Mouse (Mus musculus) spleen, postnatal 36 days (tissue): ENCODE measurements around the gene Gpr87.
A peak's percentile ranks its signal among the peaks of the same experiment; 100 is the strongest.

ENCODE experiments used
- DNase-seq, 2 experiments: peaks; one replicate each; pipeline ENCODE4 v3.0.0; 2022; ENCODE audit warnings: low spot score in 2 of 2, mixed read lengths in 1 of 2

The Gpr87 gene

DNA sequence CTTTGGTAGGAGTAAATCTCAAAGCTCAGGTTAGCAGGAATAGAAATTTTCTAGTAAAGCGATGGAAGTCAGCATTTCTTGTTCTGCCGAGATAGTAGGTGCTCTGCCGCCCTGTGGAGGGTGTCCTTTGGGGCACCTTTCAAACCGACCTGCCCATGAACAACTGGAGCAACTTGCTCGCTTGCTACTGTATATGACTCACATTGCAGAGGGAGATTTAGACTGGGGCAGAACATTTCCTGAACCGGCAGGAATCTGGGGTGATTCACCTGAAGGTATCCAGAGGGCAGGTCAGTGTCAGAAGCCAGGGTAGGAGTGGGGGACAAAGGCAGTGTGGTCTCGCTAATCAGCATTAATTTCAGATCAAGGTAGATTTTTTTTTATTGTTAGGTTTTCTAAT lies at the start of gene Gpr87:
Gene Gpr87 (minus strand): TSS at position 167 of the 400 bp plus-strand sequence.
- DNase-seq: no peak

- no peak for DNase-seq
Measured at GRCm38 (mm10) chr3:59243384-59243783, 48.5 kb upstream of the Gpr87 start.

GRCm38 (mm10) chr3:59234878-59235277 lies 40.0 kb upstream of the Gpr87 start:
- DNase-seq: peak in 1 of 2 experiments; percentile 30

DNA sequence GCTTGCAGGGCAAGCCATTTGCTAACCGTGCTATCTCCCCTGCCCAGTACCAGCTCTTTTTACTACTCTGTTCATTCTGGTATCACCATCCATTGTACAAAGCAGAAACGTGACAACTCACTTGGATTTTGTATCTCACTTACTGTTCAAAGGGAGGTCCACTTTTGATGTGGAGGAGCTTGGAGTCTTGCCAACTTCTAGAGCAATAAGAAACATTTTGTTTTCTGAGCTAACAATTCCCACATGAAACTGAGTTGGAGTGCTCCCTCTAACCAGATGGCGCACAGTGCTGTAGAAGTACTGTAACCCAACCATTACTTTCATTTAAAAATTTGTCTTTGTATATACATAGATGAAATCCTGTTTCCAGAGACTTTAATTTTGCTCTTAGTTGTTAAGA lies 36.0 kb upstream of the Gpr87 start:
- no peak for DNase-seq

DNA sequence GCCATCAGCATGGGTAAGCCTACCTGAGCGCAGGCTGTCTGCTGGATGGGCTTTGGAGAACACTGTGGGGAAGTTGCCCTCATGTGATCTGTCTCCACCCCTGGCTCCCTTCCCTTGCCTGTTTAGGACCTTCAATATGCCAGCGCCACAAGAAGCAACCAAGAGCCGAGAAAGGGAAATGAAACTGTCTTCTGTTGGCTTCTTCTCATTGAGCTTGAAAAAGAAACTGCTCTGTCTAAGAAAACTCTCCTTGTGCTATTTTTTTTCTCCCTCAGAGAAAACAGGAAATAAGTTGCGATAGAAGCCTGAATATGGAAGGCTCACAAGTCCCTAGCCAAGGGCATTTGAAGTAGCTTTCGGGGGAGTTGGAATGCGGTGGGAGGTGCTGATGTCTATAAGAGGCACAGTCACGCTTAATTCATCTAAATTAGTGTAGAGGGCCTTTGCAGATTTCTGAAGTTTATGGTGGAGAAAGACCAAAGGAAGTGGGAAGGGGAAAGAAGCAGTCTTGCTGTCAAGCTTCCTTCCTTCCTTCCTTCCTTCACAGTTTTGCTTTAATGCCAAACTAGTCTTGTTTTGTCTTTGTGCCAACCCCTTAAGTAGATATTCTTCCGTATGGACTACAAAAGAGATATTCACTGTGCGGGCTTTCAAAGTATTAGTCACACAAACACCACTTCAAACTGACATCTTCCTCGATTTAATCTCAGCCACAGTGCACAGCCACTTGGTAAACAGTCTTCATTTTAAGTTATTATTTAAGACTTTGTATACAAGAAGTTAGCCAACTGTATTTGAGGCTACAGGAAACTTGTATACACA lies 34.0 kb upstream of the Gpr87 start:
- peak; percentile 71 to 80 for DNase-seq

- DNase-seq: no peak
Measured at GRCm38 (mm10) chr3:59227696-59228095, 32.8 kb upstream of the Gpr87 start.

DNA sequence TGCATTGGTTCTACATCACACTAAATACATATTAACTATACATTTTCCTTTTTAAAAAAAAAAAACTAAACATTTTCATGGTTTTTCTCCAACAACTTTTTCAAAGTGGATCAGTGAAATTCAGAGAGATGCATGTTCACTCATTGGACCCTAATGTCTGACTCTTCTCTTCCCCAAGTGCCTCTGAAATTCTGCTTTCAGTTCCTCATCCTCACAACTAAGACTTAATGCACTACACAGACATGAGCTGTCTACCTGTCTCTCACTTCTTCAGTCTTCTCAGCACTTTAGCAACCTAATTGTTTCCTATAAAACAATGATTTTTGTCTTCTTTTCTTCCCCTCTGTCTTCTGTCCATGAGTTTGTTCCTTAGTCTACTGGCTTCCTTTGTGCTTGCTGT lies 30.5 kb upstream of the Gpr87 start:
- peak; percentile 37 to 59 for DNase-seq

GRCm38 (mm10) chr3:59222303-59222702 lies 27.4 kb upstream of the Gpr87 start:
- DNase-seq: no peak

DNA sequence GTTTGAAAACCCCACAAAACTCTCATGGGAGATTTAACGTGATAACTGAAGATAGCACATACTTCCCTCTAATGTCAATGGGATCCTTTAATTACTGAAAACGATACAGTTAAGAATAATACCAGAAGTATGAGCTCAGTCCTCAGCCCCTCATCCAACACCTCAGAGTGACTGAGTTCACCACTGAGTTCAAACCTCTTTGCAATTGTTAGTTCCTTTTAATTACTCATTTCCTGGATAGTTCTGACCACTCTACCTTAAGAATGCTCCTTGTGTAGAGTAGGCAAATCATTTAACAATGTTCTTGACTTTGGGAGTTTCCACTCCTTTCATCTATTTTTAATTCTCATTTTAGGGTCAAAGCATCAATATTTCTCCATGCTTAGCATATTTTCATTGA lies 24.4 kb upstream of the Gpr87 start:
- DNase-seq: no peak

DNA sequence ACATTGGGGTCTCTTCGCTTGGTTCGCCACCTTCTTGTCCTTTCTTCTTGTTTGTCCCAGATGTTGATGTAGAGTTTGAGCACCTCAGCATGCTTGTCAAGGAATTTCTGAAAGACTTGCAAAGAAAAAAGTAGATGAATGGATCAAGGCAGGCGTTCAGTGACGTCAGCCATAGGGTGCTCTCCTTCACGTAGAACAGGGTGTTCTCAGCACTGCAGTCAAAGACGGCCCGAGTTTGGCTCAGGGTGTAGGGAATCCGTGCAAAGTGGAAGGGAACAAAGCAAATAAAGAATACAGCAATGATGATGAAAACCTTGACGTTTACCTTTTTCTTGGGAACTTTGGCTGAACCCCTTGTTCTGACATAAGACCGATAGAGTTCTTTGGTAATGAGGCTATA lies 22.3 kb upstream of the Gpr87 start:
- DNase-seq: no peak

- DNase-seq: no peak
Measured at GRCm38 (mm10) chr3:59212404-59212803, 17.5 kb upstream of the Gpr87 start.

- DNase-seq: peak; percentile 36 to 41
Measured at GRCm38 (mm10) chr3:59211784-59212183, 16.9 kb upstream of the Gpr87 start.

DNA sequence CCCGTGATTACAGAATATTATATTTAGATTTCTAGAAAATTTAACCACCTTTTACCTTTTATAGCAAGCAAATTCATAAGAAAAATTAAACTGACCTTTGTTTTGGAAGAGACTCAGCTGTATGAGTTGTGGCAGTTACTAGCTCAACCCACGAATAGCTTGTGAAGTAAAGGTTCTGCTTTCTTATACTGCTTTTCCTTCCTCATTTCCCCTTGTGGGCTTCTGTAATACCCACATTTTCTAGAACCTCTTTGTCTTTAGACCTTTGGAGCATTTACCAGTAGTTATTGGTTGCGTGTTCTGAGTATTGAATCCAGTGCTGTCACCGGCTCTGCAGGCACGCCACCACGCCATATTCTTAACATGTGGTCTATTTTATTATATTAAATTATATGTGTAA lies 15.8 kb upstream of the Gpr87 start, which contains the start of gene P2ry13:
Gene P2ry13 (minus strand): TSS at position 156 of the 400 bp plus-strand sequence.
- DNase-seq: peak; percentile 26 to 48

DNA sequence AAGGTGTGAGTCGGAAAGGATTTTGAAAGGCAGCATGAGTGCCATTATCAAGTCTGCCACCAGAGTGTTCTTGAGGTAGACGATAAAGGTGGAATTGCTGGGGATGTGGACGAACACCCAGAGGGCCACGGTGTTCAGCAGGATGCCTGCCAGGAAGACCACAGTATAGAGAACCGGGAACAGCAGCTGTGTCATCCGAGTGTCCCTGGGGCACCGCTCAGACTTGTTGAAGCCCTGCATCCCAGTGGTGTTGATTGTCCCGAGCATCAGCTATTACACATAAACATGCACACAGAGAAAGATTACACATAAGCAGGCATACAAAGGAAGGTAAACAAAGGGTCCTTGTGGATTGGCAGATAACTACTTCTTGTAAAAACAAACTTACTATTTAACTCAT lies 15.2 kb upstream of the Gpr87 start:
- DNase-seq: no peak

DNA sequence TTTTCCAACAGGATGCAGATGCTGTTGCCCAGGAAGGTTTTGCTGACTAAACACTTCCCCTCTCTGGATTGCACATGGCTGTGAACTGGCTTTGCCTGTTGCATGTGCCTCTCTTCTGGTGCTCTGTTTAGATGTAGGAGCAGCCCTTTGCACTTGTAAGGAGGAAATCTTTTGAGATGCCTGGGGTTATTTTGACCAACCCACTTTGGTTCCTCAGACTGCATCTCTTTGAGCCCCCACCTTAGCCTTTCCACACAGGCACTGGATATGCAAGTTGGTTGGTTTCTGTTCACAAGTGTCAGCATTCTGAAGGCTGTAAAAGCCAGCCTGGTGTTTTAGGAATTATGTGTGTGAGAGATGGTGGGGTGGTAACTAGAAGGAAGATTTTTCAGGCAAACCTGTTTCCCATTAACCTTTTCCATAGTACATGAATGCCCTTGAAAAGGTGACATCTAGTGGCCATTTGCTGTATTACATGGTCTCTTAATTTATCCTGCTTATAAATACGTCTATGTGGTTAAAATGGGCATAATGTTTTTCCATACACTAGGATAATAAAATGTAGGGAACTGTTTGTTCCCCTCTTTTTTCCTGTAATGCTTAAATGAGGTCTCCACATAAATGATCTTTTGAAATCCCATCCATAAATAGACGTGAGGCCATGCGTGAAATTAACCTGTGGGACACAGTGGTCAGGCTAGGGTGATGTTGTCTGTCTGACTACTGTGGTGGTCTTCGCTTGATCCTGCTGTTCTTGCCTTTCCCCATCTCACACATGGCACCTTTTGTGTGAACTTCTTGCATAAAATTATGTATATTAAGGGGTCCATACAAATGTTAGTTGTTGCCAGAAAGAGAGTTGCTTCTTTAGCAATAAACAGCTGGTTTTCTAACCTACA lies 14.0 kb upstream of the Gpr87 start:
- peak in 1 of 2 experiments; percentile 43 for DNase-seq

DNA sequence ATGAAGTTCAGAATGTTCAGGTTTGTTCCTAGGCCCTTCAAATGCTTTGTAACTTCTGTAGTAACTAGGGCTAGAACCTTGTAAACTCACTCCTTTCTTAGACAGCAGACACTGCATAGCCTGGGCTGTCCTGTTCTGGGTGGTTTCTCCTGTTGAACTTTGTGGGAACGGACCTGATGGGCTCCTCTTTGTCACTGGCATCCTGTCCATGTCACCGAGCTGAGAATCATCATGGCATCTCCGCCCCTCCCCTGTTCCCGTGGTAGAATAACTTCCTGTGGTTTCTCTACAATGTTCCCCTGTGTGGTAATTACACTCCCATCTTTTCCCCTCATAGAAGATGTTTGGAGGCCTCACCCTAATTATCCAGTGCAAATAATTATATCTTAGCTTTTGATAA lies 11.0 kb upstream of the Gpr87 start:
- no peak for DNase-seq

DNA sequence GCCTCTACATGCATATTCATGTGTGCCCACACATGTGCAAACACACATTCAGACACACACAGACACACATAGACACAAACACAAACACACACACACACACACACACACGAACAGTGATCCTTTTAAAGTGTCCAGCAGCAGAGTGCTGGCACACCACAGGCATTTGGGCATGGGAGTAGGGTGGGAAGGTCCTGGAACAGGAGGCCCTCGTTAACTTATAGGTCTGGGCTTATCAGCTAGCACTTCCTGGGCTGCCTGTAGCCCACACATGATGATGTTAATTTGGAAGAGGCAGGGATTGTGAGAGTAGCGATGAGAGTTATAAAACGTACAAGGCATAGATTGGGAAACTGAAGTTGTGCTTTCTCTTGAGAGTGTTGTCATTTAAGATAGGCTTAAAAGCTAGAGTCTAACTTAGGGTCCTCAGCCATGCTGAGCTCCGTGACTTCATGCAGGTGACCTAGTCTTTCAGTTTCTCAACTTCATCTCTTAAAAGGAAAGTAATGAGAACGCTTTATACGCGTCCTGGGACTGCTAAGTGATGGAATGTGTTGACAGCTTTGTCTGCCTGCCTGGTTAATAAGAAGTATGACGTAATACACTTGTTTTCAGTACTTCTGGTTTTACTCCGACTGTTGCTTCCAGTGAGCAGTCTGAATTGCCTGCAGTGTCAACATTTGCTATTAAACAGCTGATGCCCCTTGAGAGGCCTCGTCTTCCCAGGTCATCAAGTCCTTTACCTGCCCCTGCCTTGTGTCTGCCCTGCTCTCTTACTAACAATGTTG lies 10.0 kb upstream of the Gpr87 start:
- DNase-seq: no peak

DNA sequence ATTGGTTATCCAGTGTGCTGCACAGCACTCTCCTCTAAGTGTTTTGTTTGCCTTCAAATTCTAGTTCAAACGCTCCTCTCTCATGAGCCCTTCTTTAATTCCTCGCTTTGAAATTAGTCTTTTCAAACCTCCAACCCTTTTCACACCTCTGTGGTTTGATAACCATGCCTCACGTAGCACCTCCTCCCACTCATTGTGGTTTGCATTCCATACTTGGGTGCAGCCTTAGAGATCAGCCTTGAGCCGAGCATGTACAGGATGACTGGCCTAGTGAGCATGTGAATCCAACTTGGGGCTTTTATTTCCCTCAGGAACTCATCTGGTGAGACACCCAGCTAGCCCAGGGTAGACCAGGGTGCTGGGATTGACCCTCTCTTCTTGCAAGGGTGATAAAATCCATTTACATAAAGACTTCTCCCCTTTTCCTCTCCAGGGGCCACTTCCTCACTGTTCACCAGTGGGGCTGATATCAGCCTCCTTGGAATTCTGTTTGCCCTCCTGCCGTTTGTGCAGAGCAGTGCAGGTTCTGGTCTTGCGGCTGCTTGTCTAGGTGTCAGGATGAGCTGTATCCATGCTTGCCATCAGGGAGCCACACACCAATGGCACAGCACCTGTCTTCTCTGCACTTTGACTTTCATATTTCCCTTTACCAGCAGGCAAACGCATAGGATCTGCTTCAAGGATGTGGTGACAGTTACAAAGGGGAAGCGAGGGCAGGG lies 9.1 kb upstream of the Gpr87 start:
- DNase-seq: no peak

GRCm38 (mm10) chr3:59197329-59197948 lies 2.5 kb upstream of the Gpr87 start:
- no peak for DNase-seq

DNA sequence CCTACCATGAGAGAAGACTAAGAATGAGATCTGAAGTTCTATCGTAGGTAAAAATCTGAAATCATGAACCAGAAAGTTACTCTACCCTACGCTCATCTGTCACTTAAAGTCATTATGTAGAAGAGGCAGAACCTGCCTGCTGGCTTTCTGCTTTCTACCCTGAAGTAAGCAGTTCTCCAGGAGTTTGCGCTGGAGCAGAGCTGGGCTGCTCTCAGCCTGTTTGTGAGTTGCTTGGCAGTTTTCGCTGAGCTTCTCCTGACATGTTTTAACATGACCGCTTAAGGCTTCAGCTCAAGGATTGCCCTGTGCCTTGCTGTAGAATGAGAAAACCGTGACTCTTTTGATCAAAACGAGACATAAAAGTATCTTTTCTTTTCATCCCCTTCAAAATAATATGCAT lies 805 bp downstream of the Gpr87 start:
- DNase-seq: no peak

- DNase-seq: no peak
Measured at GRCm38 (mm10) chr3:59191674-59192073, 3.2 kb downstream of the Gpr87 start.
